Mouse (Mus musculus) thymus, postnatal 10 days (tissue): ENCODE measurements at regions not wholly inside any gene's neighbourhood (a gene's known extent, or its start where the extent isn't known, plus 50 kb on each side); places are given as distances from the start of the nearest gene placed in this dataset.

Source experiments
- DNase-seq, 2 experiments: peaks; one replicate each; pipeline ENCODE4 v3.0.0; 2021; ENCODE audit warnings: low spot score in 2 of 2

DNA sequence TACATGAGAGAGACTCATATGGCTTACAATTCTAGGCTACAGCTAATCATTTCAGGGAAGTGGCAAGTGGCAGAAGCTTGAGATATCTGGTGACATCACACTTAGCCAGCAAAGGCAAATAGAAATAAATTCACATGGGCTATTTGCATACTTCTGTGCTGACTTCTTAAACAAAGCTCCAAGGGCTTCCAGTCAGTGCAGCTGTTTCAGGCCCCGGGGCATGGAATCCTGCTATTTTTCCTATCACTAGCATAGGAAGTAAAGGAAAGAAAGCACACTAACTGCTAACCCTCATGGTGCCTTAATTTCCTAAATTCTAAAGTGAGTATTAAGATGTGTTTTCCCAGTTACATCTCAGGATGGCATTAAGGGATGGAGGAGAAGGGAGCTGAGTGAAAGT is 140.6 kb upstream of the Marcks start:
- no peak for DNase-seq

GRCm38 (mm10) chr10:37275857-37276256 is 137.1 kb upstream of the Marcks start:
- DNase-seq: no peak

DNA sequence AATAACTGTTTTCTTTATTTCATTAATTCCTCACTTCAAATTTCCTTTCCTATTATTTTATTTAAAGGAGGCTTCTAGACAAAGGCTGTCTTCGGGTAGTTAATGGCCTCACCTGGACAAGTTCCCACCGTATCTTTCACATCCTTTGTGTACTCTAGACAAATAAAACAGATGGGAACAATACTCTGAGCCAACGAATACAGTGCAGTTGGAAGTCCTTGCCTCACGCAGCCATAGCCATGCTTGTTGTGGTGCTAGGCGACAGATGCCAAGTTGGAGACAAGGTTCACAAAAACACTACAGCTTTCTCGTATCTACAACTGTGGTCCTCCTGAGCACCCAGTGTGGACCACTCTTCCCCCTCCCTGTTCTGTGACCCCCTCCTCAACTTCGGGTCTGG is 136.6 kb upstream of the Marcks start:
- no peak for DNase-seq

- DNase-seq: no peak
Observed at GRCm38 (mm10) chr10:37271967-37272366, 133.2 kb upstream of the Marcks start.

- DNase-seq: no peak
Observed at GRCm38 (mm10) chr10:37270236-37271000, 131.7 kb upstream of the Marcks start.

- DNase-seq: no peak
Observed at GRCm38 (mm10) chr10:37266909-37267308, 128.2 kb upstream of the Marcks start.

DNA sequence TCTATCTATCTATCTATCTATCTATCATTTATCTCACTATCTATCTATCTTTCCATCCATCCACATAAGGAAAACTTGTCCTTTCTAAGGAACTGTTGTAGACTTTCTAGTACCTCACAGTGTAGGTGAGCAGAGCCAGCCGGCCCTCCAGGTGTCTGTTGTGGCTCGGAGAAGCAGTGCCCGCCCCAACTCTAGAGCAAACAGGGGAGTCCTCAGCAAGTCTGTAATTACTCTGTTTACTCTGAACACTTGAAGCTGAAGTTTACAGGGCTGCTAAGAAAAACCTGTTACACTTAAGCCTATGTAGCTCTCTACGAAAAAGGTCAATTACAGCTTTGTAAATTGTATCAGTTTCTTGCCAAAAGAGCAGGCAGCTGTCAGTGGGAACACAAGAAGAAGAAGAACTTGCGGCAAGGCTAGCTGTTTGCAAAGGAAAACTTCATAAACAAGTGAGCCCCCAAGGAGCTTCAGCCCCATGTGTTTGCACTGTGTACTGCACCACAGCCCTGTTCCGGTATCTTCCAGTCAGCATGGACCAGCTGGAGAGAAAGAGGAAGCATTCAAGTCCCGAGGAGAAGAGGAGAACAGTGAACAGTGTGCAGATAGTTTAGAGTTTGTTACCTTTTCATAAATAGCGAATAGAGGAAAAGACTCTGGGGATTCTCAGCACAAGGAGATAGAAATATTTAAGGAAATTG is 122.2 kb upstream of the Marcks start:
- DNase-seq: peak; percentile 33 to 54

- DNase-seq: no peak
Observed at GRCm38 (mm10) chr10:37259186-37259585, 120.5 kb upstream of the Marcks start.

GRCm38 (mm10) chr10:37257544-37257943 is 118.8 kb upstream of the Marcks start:
- DNase-seq: no peak

GRCm38 (mm10) chr10:37250934-37251521 is 112.3 kb upstream of the Marcks start:
- no peak for DNase-seq

DNA sequence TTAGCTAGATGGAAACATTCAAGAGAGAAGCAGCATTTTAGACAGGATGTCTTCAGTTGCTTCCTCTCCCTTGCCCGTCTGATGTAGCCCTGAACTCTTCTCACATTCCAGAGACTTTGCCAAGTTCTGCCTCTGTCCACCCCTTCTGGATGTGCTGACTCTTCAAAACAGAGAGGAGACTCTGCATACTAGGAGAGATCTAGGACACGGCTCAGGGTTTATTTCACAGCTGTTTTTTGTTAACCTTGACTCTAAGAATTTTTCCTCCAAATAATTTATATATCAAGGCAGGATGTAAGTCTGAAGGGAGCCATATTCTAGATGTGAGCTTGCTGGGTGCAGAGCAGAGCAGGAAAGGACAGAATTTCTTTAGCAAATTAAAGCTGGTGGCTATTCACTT is 111.4 kb upstream of the Marcks start:
- DNase-seq: no peak

- no peak for DNase-seq
Observed at GRCm38 (mm10) chr10:37249511-37249910, 110.8 kb upstream of the Marcks start.

DNA sequence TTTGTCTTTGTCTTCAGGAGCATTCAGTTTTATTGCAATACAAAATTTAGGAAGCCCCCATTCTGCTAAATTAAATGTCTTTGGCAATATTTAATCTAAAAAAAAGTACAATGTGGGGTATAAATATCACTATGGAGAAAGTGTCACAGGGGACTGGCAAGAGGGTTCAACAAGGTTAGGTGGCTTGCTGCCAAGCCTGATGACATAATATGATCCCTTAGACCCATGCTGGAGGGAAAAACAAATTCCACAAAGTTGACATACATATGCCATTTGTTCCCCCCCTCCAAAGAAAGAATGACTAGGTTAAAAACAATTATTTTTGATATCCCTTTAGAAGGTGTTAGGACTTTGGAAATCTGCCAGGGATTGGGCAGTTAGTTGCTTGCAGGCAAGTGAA is 108.4 kb upstream of the Marcks start:
- DNase-seq: no peak

DNA sequence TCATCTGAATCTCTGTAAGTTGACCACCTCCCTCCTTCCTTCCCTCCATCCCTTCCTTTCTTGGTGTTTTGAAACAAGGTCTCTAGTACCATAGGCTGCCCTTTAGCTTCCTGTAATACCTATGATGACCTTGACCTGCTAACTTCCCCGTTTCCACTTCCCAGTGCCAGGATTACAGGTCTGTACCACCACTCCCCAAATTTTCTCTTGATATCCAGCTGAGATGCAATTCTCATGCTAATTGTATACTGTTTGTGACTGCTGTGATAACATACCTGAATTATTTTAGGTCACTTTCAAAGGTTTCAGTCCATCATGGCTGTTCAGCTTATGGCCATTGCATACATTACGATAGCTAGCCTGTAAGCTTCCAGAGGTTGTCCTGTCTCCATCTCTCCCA is 104.4 kb upstream of the Marcks start:
- no peak for DNase-seq

GRCm38 (mm10) chr10:37241821-37242263 is 103.1 kb upstream of the Marcks start:
- DNase-seq: no peak

GRCm38 (mm10) chr10:37240634-37241033 is 101.9 kb upstream of the Marcks start:
- DNase-seq: no peak

GRCm38 (mm10) chr10:37240201-37240600 is 101.5 kb upstream of the Marcks start:
- DNase-seq: no peak

- no peak for DNase-seq
Observed at GRCm38 (mm10) chr10:37236001-37236822, 97.5 kb upstream of the Marcks start.

- DNase-seq: peak; percentile 57 to 68
Observed at GRCm38 (mm10) chr10:37231936-37232556, 93.3 kb upstream of the Marcks start.

- no peak for DNase-seq
Observed at GRCm38 (mm10) chr10:37231159-37231558, 92.4 kb upstream of the Marcks start.

GRCm38 (mm10) chr10:37227889-37228288 is 89.2 kb upstream of the Marcks start:
- DNase-seq: no peak

DNA sequence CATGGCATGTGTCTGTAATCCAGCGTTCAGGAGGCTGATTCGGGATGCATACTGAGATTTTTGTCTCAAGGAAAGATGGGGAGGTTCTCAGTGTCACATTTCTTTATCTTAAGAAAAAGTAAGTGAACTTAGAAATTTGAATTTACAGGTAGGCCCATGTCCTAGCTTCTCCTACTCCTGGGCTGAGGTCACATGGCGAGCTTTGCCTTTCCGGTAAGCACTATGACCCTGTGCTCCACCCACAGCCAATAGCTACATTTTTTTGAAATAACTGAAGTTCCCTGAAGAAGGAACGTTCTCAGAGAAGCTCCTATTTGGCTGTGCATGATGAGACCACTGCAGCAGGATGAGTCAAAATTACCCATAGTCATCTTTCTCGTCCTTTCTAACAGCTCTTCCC is 83.0 kb upstream of the Marcks start:
- no peak for DNase-seq
